Mouse (Mus musculus) inflammation-experienced regulatory T-cells (primary cell): ENCODE results near the gene B230219D22Rik. TPM values are rescaled to one million over a fixed set of nuclear protein-coding genes. Genes with fewer than 3 reads are reported as not detected.

Source experiments
- polyA plus RNA-seq, 2 experiments: library from polyadenylated mRNA; unstranded; fragments of 100-300 nt; shearing (Covaris generic); gene quantifications; one replicate each; pipeline ENCODE4 v1.2.1; 2017

Gene B230219D22Rik
- polyA plus RNA-seq = 10 to 100 TPM; 19.0 to 26.0 TPM

GRCm38 (mm10) chr13:55692535-55693242, at the start of gene B230219D22Rik:
Gene B230219D22Rik, plus strand, starts transcription at chr13:55693124.

GRCm38 (mm10) chr13:55714501-55715166, 21.7 kb downstream of the B230219D22Rik start, which contains the start of gene Txndc15:
Gene Txndc15, plus strand, starts transcription at chr13:55714650.

DNA sequence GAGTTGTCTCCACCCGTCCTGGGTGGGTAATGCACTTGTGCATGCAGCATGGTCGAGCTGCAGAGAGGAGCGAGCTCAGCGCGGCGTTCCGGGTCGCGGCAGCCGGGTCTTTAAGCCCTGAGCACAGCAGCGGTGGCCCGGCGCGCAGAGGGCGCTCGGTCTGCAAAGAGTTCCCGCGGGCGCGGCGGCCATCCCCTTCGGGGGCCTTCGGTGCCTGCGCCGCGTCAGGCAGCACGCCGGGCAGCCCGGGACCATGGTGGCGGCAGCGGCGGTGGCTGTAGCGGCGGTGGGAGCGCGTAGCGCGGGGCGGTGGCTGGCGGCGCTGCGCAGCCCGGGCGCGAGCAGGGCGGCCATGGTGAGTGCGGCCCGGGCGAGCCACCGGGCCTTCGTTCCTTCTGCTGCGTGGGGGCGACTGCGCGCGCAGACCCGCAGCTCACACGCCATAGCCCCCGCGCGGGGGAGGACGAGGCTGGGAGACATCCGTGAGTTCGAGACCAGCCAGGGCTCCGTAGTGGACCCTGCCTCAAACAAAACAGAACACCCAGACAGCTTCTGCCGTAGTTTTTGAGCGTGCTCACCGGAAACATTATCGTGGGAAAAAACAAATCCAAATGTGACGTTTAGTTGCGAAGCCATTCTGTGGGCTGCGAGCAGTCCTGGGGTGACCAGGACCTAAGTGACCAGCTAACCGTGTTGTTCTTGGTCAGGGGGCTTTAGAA, 34.4 kb downstream of the B230219D22Rik start, which contains the start of gene Pcbd2:
Gene Pcbd2, plus strand, starts transcription at position 249 of the 719 bp plus-strand sequence.

Other genes with a start within 250 kb of the B230219D22Rik start
- 100 to 1,000 TPM; 281 to 356 TPM for gene Grk6, start 248.1 kb upstream of the B230219D22Rik start, polyA plus RNA-seq
- gene Prr7, start 228.9 kb upstream of the B230219D22Rik start, polyA plus RNA-seq = 1 to 10 TPM; 1.7 to 2.1 TPM
- not detected for gene Dbn1, start 205.0 kb upstream of the B230219D22Rik start, polyA plus RNA-seq
- gene Pdlim7, start 179.4 kb upstream of the B230219D22Rik start, polyA plus RNA-seq = 10 to 100 TPM; 14.8 to 15.1 TPM
- gene Dok3, start 163.8 kb upstream of the B230219D22Rik start, polyA plus RNA-seq = 1 to 10 TPM; 2.4 to 8.6 TPM
- gene Ddx41, start 156.5 kb upstream of the B230219D22Rik start, polyA plus RNA-seq = 10 to 100 TPM; 78.5 to 92.3 TPM
- 10 to 100 TPM; 53.3 to 66.9 TPM for gene Fam193b, start 122.0 kb upstream of the B230219D22Rik start, polyA plus RNA-seq
- 100 to 1,000 TPM; 266 to 288 TPM for gene Tmed9, start 119.4 kb upstream of the B230219D22Rik start, polyA plus RNA-seq
- gene B4galt7, start 93.2 kb upstream of the B230219D22Rik start, polyA plus RNA-seq = 10 to 100 TPM; 37.2 to 52.2 TPM
- gene Caml, start 70.1 kb upstream of the B230219D22Rik start, polyA plus RNA-seq = 10 to 100 TPM; 32.7 to 40.6 TPM
- gene Ddx46, start 58.1 kb upstream of the B230219D22Rik start, polyA plus RNA-seq = 10 to 100 TPM; 60.5 to 74.3 TPM
- 10 to 100 TPM; 51.4 to 65.6 TPM for gene Txndc15, start 21.5 kb downstream of the B230219D22Rik start, polyA plus RNA-seq
- 10 to 100 TPM; 50.3 to 54.4 TPM for gene Pcbd2, start 34.2 kb downstream of the B230219D22Rik start, polyA plus RNA-seq
- gene Catsper3, start 91.4 kb downstream of the B230219D22Rik start, polyA plus RNA-seq = 1 to 10 TPM in 1 of 2 experiments, not detected in 1; 1.6 TPM
- under 1 TPM in 1 of 2 experiments, not detected in 1; 0.77 TPM for gene Pitx1, start 143.1 kb downstream of the B230219D22Rik start, polyA plus RNA-seq